Mouse (Mus musculus) retina, adult 2 months (tissue): ENCODE data around the gene Zfp697.
"Not testable (repeated sequence)": the region's sequence is repeated elsewhere in the genome, so short reads cannot be mapped to it uniquely, and the experiment has no call there.

Experiments used
- DNase-seq: peaks from one replicate; pipeline ENCODE4 v3.0.0-alpha.2; 2012; ENCODE audit warnings: low read depth, low spot score

Zfp697 gene

GRCm38 (mm10) chr3:98507229-98507628, 125.0 kb downstream of the Zfp697 start:
- not testable (repeated sequence) for DNase-seq

GRCm38 (mm10) chr3:98510414-98510813, 128.2 kb downstream of the Zfp697 start, which contains the start of gene Hsd3b4:
TSS of gene Hsd3b4 (minus strand) at chr3:98510514.
- DNase-seq: not testable (repeated sequence)

- DNase-seq: not testable (repeated sequence)
Observed at GRCm38 (mm10) chr3:98522779-98523178, 140.5 kb downstream of the Zfp697 start.

DNA sequence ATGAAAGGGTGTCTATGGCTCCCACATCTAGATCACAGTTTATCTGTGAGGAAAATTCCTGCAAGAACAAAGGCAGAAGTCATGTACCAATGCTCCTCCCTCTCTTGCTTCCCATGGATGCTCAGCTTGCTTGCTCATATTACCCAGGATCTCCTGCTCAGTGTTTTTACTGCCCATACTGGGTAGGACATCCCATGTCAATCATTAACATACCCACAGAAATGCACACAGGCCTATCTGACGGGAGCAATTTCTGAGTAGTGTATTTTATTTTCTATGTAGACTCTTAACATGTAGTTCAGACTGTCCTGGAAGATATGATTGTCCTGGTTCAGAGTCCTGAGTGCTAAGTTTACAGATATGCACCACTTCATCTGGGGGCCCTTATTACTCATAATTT, 142.3 kb downstream of the Zfp697 start:
- DNase-seq: not testable (repeated sequence)

DNA sequence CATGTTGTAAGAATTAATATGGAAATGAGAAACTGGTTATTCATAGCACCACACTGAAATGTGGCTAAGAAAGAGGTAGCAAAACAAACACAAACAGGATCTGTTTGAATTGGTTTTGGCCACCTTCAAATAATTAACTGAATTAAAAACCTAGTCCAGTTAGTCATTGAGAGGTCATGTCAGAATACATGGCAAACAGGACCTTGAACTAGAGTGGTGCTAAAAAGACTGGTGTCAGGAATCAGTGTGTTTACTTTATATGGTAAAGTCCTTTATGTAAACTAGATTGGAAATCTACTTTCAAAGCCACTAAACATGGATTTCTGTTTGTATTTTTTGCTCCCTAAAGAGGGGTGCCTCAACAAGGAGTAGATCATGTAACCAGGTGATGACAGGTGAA, 142.7 kb downstream of the Zfp697 start:
- DNase-seq: not testable (repeated sequence)

- not testable (repeated sequence) for DNase-seq
Observed at GRCm38 (mm10) chr3:98547641-98548040, 165.4 kb downstream of the Zfp697 start.

DNA sequence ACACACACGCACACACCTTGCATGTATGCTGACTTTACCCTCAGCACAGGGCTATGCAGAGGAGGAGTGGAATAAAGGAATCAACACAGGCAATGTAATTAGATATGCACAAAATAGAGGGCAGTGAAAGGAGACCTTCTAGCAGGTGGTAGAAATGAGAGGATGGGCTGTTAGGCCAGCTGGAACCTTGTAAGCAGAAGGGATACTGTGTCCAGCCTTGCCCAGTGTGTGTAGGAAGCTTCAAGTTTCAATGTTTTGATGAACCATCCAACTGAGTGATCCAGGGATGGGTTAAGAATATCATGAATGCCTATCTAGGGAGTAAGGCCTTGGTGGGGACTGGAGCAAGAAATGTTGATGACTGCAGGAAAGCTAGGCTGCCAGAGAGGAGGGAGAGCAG, 166.2 kb downstream of the Zfp697 start:
- DNase-seq: not testable (repeated sequence)

DNA sequence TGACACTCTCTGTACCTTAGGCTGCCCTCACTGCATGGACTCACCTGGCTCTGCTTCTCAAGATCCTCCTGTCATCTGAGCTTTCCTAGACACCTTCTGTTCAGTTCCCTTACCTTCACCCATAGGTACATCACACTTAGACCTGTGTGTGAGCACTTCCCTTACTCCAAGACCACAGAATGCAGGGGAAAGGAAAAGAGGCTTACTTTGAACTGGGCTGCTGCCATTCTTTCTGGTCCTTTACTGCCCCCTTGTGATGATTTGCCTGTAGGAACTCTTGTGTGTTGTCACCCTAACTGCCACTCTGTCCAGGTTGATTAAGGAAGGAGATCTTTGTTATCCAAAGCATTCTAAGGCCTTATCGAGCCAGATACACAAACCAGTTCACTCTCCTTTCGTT, 168.0 kb downstream of the Zfp697 start:
- not testable (repeated sequence) for DNase-seq

DNA sequence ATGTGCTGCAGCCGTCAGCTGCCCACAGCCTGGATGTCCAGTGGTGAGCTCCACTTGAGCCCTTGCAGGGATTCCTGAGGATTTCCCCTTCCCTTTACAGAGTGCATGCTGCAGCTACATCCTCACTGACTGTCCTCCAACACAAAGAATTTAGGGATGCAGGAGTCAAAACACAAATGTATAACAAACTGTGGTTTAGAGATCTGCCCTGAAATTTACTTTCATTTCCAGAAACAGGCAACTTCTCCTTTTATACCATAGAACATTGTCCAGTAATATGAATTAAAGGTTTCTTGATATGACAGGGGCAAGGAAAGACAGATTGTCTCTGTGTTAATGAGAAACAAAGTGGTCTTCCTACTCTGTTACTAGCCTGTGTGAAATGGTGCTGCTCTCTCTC, 168.6 kb downstream of the Zfp697 start:
- not testable (repeated sequence) for DNase-seq

GRCm38 (mm10) chr3:98560711-98561110, 178.4 kb downstream of the Zfp697 start:
- DNase-seq: not testable (repeated sequence)

- not testable (repeated sequence) for DNase-seq
Observed at GRCm38 (mm10) chr3:98563831-98564230, 181.6 kb downstream of the Zfp697 start.

DNA sequence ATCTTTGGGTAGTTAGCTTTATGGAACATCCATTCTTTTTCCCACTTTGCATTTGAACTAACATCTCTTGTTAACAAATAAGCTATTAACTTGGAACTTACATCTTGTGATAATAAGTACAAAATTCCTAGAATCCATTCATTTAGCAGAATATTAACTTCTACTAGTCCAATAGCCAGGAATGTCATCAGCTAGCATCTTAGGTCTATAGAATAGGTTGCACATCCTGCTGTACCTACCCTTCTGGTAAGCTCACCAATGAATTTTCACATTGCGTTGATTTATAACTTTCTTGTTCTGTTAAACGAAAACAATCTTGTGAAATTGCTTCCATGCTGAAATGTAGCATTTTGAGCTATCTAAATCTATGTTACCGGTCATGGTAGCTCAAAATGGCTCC, 182.6 kb downstream of the Zfp697 start:
- not testable (repeated sequence) for DNase-seq

GRCm38 (mm10) chr3:98567717-98568116, 185.5 kb downstream of the Zfp697 start:
- DNase-seq: not testable (repeated sequence)

DNA sequence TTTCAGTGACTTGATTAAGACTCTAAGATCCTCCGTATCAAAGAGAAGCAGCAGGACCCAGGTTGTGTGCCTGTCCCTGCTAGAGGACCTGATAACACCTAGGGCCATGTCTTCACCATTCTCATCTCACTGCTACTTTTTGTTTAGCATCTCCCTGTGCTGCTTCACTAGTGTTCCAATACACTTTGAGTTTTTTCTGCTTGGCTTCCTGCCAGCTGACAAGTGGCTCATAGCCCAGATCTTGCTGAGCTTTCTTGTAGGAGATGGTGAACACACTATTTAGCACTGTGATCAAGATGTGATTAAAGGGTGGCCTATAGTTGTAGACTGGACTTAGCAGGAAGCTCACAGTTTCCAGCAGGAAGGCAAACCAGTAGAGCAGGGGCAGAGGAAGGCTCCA, 198.8 kb downstream of the Zfp697 start:
- not testable (repeated sequence) for DNase-seq

DNA sequence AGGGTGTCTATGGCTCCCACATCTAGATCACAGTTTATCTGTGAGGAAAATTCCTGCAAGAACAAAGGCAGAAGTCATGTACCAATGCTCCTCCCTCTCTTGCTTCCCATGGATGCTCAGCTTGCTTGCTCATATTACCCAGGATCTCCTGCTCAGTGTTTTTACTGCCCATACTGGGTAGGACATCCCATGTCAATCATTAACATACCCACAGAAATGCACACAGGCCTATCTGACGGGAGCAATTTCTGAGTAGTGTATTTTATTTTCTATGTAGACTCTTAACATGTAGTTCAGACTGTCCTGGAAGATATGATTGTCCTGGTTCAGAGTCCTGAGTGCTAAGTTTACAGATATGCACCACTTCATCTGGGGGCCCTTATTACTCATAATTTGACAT, 199.9 kb downstream of the Zfp697 start:
- not testable (repeated sequence) for DNase-seq

- not testable (repeated sequence) for DNase-seq
Observed at GRCm38 (mm10) chr3:98582622-98583021, 200.4 kb downstream of the Zfp697 start.

DNA sequence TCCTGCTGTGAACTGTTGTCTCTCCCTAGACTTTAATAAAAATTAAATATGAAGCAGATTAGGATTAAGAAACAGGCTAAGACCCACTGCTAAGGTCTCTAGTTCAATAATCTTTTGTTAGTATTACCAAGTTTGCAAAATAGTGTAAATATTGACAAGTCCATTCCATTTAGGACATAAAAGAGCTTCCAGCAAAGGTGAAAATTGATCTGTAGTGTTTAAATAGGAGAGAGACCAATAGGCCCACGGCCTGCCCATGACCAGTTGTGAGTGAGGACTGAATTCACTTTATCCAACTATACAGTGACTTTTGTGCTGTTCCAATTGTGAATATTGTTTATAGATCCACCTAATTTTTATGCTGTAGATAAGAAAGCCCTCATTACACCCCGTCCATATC, 205.5 kb downstream of the Zfp697 start:
- DNase-seq: no peak

DNA sequence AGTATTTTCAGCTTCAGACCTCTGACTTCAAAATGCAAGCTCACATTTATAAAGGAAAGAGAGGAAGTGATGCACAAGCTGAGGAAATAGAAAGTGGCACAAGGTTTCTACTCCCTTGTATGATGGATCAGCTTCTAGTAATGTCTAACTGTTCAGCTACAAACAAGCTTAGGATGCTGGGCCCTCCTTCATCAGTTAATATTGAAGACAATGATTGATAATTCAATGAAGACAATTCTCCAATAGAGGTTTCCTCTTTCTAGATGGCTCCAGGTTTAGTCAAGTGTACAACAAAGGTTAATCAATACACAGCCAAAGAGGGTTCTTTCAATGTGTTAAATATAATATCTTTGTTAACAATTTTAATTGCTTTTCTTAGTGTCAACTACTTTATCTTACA, 206.4 kb downstream of the Zfp697 start, which contains the start of gene Gm10681:
Gm10681 (minus strand) TSS at position 101 of the 400 bp plus-strand sequence.
- no peak for DNase-seq

GRCm38 (mm10) chr3:98613540-98613939, 231.3 kb downstream of the Zfp697 start:
- DNase-seq: not testable (repeated sequence)

DNA sequence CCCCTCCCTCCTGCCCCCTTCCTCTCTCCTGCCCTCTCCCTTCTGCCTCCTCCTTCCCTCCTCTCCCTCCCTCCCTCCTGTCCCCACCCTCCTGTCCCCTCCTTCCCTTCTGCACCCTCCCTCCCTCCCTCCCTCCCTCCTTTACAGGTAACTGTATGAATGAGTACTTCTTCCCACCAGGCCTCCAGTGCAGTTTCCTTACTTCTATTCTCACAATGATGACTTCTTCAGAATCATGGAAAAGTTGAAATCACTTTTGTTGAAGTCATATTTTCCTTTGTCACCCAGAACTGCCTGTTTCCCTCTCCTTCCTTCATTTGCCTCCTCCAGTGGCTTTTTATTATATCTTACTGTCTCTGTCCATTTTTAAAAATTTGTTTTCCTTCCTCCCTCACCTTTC, 231.7 kb downstream of the Zfp697 start:
- no peak for DNase-seq

DNA sequence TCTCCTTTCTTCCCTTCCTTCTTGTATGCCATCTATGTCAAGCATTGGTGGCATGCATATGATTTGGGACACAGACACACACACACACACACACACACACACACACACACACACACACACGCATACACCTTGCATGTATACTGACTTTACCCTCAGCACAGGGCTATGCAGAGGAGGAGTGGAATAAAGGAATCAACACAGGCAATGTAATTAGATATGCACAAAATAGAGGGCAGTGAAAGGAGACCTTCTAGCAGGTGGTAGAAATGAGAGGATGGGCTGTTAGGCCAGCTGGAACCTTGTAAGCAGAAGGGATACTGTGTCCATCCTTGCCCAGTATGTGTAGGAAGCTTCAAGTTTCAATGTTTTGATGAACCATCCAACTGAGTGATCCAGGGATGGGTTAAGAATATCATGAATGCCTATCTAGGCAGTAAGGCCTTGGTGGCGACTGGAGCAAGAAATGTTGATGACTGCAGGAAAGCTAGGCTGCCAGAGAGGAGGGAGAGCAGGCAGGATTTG, 232.2 kb downstream of the Zfp697 start:
- not testable (repeated sequence) for DNase-seq

DNA sequence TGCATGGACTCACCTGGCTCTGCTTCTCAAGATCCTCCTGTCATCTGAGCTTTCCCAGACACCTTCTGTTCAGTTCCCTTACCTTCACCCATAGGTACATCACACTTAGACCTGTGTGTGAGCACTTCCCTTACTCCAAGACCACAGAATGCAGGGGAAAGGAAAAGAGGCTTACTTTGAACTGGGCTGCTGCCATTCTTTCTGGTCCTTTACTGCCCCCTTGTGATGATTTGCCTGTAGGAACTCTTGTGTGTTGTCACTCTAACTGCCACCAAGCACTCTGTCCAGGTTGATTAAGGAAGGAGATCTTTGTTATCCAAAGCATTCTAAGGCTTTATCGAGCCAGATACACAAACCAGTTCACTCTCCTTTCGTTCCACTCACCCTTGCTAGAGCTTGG, 234.0 kb downstream of the Zfp697 start:
- DNase-seq: not testable (repeated sequence)

- DNase-seq: not testable (repeated sequence)
Observed at GRCm38 (mm10) chr3:98616786-98617185, 234.5 kb downstream of the Zfp697 start.

DNA sequence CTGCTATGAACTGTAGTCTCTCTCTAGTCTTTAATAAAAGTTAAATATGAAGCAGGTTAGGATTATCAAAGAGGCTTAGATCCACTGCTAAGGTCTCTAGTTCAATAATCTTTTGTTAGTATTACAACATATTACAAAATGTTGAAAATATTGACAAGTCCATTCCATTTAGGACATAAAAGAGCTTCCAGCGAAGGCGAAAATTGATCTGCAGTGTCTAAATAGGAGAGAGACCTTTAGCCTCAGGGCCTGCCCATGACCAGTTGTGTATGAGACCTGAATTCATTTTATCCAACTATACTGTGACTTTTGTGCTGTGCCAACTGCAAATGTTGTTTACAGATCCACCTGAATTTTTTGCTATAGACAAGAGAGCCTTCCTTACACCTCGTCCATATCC, 247.4 kb downstream of the Zfp697 start:
- no peak for DNase-seq
